Mouse (Mus musculus): ENCODE measurements around the gene Tmem98. TPM values are rescaled to one million over a fixed set of nuclear protein-coding genes. Genes with fewer than 3 reads are reported as not detected.
A peak's percentile ranks its signal among the peaks of the same experiment; 100 is the strongest.

Tmem98 gene
- total RNA-seq, 2 experiments from 2014 or later, result 2.1 to 8.9 TPM

DNA sequence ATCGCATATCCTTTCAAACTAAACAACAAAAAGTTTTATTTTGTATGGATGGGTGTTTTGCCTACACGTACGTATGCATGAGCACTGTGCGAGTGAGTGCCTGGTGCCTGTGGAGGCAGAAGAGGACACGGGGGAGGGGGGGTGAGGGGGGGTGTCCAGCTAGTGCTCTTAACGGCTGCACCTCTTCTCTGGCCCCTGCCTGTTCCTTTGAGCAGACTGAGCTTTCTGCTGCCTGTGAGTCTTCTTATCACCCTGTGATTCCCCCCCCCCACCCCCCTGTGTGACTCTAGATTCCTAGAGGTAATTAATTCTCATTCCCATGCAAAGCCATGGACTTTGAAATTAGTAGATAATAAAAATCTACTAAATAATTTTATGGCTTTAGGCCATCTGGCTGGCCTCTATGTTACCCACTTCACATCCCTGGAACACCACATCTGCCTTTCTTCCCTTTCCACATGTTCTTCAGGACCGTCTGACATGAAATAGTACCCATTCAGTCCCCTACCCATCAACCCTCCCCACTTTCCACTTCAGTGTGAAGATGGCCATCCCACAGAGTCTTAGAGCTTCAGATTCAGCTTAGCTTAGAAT, 20.2 kb upstream of the Tmem98 start:
- ATAC-seq (replicated peaks; ENCODE audit: low FRiP score, low TSS enrichment, poor library complexity, severe bottlenecking), result no peak

GRCm38 (mm10) chr11:80790413-80790812, 19.6 kb upstream of the Tmem98 start:
- ATAC-seq (replicated peaks; ENCODE audit: low FRiP score, low TSS enrichment, poor library complexity, severe bottlenecking), result no peak

DNA sequence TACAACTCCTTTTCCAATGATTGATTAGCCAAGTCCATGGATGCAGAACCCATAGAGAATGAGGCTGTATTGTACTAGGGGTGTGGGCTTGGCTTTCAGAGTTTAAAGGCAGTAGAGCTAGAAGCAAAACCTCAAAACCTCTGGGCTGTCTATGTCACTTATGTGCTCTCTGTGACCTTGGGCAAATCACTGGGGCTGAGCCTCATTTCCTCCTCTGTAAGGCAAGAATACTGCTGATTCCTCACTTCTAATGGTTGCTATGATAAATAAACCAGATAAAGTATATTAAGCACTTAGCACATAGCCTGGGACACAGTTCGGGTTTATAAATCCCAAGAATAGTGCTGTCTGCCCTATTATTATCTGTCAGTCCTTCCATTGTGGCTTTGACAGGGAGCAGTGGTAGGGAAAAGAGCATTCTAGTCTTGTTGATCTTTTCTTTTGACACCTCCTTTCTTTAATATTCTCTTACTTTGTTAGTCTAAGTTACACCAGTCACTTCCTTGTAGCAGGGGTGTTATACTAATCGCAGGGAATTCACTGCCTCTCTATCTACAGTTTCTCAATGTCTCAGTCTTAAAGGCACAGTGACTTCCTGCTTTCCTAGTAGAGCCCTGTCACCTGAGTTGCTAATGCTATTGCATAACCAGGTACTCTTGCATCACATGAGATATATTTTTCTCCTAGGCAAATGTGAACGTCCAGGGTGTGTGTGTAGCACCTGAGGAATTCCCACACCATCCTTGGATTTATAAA, 18.1 kb upstream of the Tmem98 start:
- no peak for ATAC-seq (replicated peaks; ENCODE audit: low FRiP score, low TSS enrichment, poor library complexity, severe bottlenecking)

GRCm38 (mm10) chr11:80793386-80793785, 16.6 kb upstream of the Tmem98 start:
- ATAC-seq (replicated peaks; ENCODE audit: low FRiP score, low TSS enrichment, poor library complexity, severe bottlenecking), result no peak

DNA sequence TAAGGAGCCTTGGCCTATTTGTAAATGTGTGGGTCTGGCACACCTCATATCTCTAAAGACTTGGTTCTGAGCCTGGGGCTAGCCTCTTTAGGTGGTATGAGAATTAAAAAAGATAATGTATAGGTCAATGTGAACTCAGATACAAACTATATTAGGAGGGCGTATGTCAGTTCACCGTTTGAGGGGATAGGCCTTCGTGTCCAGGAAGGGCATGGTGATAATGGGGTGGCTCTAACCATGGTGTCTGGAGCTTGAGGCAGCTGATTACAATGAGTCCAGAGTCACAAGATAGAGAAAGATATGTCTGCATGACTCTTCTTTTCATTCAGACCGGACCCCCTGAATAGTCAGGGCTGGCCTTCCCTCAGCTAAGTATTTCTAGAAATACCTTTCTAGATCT, 15.7 kb upstream of the Tmem98 start:
- 0 out of 2 replicates have a peak, but pooled peaks have one; percentile 29 for ATAC-seq (replicated peaks; ENCODE audit: low FRiP score, low TSS enrichment, poor library complexity, severe bottlenecking)

DNA sequence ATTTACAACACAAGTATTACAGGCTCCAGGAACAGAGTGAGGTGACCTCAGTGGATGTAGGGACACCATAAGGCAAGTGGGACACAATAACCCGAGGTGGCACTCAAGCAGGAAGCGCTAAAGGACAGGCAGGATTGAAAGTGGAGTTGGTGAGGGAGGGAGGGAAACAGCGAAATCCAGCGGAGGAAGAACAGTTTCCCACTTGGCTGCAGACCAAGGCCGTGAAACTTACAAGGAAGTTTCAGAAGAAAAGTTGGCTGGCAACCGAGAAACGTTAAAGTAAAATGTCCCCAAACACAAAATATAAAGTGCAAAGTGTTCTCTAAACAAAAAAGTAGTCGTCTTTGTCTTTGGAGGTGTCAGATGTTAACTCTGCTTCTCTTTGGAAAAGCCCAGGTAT, 14.5 kb upstream of the Tmem98 start:
- ATAC-seq (replicated peaks; ENCODE audit: low FRiP score, low TSS enrichment, poor library complexity, severe bottlenecking), result no peak

DNA sequence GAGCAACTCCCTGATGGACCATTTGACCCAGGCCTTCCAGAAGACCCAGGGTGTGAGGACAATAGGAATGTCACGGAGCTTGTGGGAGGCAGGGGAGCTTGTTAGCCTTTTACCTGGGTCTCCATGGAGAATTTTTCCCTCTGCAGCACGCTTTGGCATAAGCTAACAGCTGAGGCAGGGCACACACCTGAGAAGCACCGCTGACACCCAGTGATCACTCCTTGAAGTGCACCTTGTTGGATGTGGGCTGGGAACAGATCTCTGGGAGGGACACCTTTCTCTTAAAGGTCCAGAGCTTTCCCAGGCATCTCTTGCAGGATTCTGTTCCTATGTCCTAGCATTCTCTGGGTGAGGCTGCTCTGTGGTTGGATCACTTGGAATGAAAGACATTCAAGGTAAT, 10.0 kb upstream of the Tmem98 start:
- ATAC-seq (replicated peaks; ENCODE audit: low FRiP score, low TSS enrichment, poor library complexity, severe bottlenecking), result peak; percentile 73; the same call in 1 of the 2 replicates

DNA sequence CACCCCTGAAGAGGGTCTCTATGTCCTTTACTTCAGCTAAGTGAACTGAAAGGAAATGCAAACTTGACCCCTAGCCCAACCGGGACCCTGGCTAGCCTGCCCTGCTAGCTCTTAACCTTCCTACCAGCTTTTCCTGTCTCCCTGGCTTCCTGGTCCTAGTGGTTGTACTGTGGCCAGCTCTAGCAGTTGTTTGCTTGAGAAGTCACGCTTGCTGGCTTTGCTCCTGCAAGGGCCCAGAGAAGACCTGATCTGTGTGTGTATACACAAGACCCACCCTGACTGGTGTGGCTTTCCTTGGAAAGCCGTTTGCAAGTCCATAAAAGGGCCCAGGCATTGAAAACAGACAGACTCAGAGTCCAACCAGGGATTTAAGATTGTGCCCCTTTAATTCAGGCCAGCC, 7.3 kb upstream of the Tmem98 start:
- no peak for ATAC-seq (replicated peaks; ENCODE audit: low FRiP score, low TSS enrichment, poor library complexity, severe bottlenecking)

DNA sequence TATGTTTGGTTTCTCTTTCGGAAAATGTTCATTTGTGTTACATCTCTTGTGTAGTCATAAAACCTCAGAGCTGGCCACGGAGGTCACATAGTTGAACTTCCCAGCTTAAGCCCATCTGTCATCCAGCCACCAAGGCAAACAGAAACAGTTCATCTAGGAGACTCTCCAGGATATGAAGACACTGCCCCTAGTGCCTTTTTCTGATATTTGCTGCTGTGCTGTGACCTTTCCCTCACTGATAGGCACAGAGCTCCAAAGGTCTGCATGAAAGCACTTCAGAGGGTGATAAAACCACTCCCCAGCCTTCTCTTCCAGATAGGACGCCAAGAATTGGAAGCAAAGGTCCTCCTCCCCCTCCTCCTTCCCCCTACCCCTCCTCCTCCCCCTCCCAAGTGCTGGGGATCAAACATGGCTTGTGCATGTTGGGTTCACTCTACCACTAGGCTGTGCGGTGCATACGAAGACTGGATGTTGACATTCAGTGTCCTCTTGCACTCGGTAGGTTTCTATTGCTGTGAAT, 1.4 kb upstream of the Tmem98 start:
- peak; percentile 76 for ATAC-seq (replicated peaks; ENCODE audit: low FRiP score, low TSS enrichment, poor library complexity, severe bottlenecking)

DNA sequence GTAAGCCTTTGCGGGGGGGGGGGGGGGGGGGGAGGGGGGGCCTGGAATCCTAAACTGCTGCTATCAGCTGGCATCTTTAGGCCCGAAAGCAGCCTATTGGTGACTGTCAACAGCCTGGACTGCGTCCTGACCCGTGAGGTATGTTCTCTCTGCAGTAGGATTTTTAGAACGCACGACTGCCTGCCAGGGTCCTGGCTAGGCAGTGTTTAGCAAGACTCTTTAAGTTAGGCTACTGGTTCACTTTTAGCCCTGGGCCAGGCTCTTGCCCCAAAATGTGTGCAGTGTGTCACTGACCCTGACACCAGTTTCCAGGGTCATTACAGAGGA, 346 bp upstream of the Tmem98 start:
- no peak for ATAC-seq (replicated peaks; ENCODE audit: low FRiP score, low TSS enrichment, poor library complexity, severe bottlenecking)

DNA sequence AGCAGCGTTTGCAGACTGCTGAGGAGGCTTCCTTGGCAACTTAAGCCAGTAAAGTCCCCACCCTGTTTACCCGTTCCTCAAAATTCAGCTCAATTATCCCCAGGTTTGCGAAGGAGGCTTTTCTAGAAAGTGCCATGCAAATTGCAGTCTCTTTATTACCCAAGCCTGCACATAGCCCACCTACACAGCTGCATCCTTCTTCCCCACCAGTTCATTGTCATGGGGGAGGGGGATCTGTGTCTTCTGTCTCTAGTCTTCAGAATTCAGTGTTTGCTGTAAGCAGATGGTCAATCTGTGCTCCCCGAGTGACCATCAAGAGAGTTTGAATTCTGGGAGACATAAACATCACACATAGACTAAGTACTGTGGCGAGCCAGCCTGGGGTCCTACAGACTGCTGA, 1.2 kb downstream of the Tmem98 start:
- ATAC-seq (replicated peaks; ENCODE audit: low FRiP score, low TSS enrichment, poor library complexity, severe bottlenecking), result no peak

DNA sequence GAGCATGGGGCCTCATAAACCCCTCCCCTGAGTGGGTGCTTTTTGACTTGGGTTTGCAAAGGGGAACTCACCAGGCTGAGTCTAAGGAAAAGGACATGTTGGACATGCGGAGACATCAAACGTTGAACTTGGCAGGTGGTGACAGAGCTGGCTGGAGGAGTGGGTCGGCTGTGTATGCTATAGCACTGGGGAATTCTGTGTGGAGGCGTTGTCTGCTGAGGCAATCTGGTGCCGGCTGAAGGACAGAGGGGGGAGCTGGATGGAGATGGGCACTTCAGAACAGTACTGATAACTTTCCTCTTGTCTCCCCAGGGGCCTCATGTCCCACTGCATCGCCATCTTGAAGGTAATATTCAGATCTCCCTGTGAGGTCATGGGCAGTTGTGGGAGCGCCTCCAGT, 5.4 kb downstream of the Tmem98 start:
- no peak for ATAC-seq (replicated peaks; ENCODE audit: low FRiP score, low TSS enrichment, poor library complexity, severe bottlenecking)

DNA sequence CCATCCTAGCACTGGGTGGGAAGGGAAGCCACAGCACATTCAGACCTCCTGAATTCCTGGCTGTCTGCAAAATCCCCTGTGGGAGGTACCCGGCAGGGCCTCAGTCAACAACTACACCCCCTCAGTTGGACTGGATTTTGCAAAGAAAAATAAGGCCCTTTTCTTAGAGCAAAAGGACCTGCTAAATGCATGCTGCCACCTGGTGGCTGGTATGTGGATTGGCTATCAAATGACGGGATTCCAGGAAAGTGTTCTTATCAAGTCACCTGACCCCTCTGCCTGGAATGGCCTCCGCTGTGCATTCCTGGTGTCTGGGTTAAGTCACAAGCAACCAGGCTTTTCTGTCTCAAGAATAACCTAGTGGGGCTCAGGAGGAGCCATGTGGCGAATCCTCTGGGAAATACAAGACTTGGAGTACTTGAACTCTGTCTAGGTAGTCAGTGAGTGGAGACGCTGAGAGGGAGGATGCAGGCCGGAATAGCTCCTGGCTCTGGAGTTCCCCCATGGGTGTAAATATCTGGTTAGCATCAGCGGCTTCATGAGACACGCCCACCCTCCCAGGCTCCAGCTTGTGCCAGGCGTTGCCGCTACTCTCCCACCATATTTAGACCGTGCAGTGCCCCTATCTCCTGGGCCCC, 8.2 kb downstream of the Tmem98 start:
- ATAC-seq (replicated peaks; ENCODE audit: low FRiP score, low TSS enrichment, poor library complexity, severe bottlenecking), result peak; percentile 42; the same call in 1 of the 2 replicates

GRCm38 (mm10) chr11:80820085-80820484, 10.1 kb downstream of the Tmem98 start:
- no peak for ATAC-seq (replicated peaks; ENCODE audit: low FRiP score, low TSS enrichment, poor library complexity, severe bottlenecking)

- no peak for ATAC-seq (replicated peaks; ENCODE audit: low FRiP score, low TSS enrichment, poor library complexity, severe bottlenecking)
These were observed 11.3 kb downstream of the Tmem98 start for GRCm38 (mm10) chr11:80821296-80821695.

DNA sequence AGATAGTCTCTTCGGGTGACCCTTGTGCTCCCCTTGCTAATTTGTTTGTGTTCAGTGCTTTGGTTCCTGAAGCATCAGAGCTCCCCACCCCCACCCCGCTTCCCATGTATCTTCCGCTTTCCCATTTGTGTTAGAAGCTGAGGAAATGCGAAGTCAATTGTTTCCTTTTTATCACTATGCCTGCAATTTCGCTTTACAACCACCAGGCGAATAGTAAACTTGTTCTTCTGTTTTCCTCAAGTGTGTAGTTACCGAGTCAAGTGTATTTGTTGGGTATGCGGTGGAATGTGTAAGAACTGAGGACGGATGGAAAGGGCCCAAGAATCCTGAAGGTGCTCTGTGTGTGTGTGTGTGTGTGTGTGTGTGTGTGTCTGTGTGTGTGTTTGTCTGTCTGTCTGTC, 11.8 kb downstream of the Tmem98 start:
- ATAC-seq (replicated peaks; ENCODE audit: low FRiP score, low TSS enrichment, poor library complexity, severe bottlenecking), result no peak

- no peak for ATAC-seq (replicated peaks; ENCODE audit: low FRiP score, low TSS enrichment, poor library complexity, severe bottlenecking)
These were observed 25.4 kb downstream of the Tmem98 start for GRCm38 (mm10) chr11:80835395-80835794.

GRCm38 (mm10) chr11:80835841-80836240, 25.9 kb downstream of the Tmem98 start:
- ATAC-seq (replicated peaks; ENCODE audit: low FRiP score, low TSS enrichment, poor library complexity, severe bottlenecking), result no peak

- no peak for ATAC-seq (replicated peaks; ENCODE audit: low FRiP score, low TSS enrichment, poor library complexity, severe bottlenecking)
These were observed 28.7 kb downstream of the Tmem98 start for GRCm38 (mm10) chr11:80838724-80839123.

DNA sequence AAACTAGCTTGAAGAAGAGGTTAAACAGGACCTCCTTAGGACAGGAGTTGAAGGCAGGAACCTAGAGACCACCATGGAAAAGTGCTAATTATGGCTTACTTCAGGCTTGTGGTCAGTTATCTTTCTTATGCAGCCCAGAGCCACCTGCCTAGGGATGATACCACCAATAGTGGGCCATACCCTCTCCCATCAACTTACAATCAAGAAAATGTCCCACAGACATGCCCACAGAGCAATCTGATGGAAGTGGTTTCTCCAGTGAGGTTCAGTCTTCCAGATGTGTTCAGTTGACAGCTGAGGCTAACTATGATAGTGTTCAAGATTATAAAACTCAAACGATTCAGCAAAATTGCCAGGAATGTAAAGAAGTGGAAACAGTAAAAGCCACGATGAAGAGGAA, 33.5 kb downstream of the Tmem98 start:
- no peak for ATAC-seq (replicated peaks; ENCODE audit: low FRiP score, low TSS enrichment, poor library complexity, severe bottlenecking)

DNA sequence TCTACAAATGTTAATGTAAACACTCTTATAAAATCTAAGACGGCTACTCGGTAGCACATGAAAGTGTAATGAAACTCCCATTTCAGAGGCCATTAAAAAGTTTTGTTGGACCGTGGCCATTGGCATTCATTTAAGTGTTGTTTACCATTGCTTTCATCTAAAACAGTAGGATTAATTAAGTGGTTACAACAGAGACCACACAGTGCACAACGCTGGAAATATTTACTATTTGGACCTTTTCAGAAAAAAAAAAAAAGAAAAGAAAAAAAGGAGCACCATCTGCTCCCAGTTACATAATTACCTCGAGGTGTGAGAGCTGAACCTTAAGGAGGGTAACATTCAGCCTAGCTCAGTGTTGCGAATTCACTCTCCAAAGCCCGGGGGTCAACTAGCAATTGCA, 35.5 kb downstream of the Tmem98 start:
- ATAC-seq (replicated peaks; ENCODE audit: low FRiP score, low TSS enrichment, poor library complexity, severe bottlenecking), result no peak
